Mouse (Mus musculus): ENCODE measurements around the gene Lrrc61. TPM values are rescaled to one million over a fixed set of nuclear protein-coding genes. Genes with fewer than 3 reads are reported as not detected.

Gene Lrrc61
- total RNA-seq, 2 experiments from 2014 or later, result 17.1 to 20.2 TPM

- Histone ChIP-seq H3K27ac (no peak overlapping the region), H3K4me3 (no peak overlapping the region)
- DNase-seq, result no peak
- TF ChIP-seq CTCF (IDR thresholded peaks at IDR 0.05), result no peak
- intact Hi-C loops (cut with DNase I), result no loop called here
Observed at GRCm38 (mm10) chr6:48597233-48597625, 42.6 kb downstream of the Lrrc61 start.

DNA sequence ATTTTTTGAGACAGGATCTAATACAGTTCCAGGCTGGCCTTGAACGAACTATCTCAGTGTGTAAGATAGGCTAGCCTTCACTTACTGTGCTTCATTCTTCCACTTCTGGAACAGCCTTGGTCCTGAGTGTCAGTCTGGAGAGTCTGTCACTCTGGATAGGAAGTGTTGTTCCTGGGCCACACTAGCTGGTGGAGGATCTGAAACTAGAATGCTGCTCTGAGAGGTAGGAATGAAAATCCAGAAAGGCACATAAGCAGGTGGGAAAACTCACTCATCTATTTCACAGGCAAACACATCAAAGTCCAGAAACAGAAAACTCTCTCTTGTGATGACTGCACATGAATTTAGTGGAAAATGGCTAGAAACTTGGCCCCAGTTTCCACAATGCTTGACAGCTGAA, 46.0 kb downstream of the Lrrc61 start:
- no peak for TF ChIP-seq CTCF (IDR thresholded peaks at IDR 0.05)
- Histone ChIP-seq H3K4me3 (no peak overlapping the region), H3K27ac (peak overlapping the region; percentile 96; the same call in 1 of the 2 replicates)
- no peak for DNase-seq
- intact Hi-C loops (cut with DNase I), result no loop called here

GRCm38 (mm10) chr6:48601271-48602079, 46.9 kb downstream of the Lrrc61 start, which contains the start of gene Zfp775:
Zfp775 (plus strand) TSS chr6:48602063.
- peak; percentile 99 for DNase-seq
- intact Hi-C loops (cut with DNase I), result no loop called here
- H3K27ac ChIP-seq, result peak within 1 kb of the TSS; percentile 96
- no peak for TF ChIP-seq CTCF (IDR thresholded peaks at IDR 0.05)
- peak within 1 kb of the TSS; percentile 78 for H3K4me3 ChIP-seq

GRCm38 (mm10) chr6:48602080-48602741, 47.6 kb downstream of the Lrrc61 start:
- intact Hi-C loops (cut with DNase I), result no loop called here
- no peak for TF ChIP-seq CTCF (IDR thresholded peaks at IDR 0.05)
- peak; percentile 58 for DNase-seq
- peak overlapping the region; percentile 78 for H3K4me3 ChIP-seq
- peak overlapping the region; percentile 96 for H3K27ac ChIP-seq

DNA sequence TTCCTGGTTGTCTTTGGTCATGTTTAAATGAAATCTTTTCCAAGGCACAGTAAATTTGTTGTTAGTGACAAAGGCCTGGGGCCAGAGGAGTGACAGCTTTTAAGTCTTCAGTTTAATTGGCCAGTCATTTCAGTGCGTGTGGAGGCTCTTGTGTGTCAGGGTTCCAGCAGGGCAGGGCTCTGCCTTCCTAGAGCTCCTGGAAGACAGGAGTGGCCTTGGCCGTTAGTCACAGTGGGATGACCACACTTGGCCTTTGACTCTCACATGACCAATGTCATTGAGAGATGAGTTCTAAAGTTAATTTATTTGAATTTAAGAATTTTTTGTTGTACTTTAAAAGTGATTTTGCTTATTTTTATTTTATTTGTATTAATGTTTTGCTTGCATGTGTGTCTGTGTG, 53.5 kb downstream of the Lrrc61 start:
- H3K27ac ChIP-seq, result no peak overlapping the region
- no peak for TF ChIP-seq CTCF (IDR thresholded peaks at IDR 0.05)
- H3K4me3 ChIP-seq, result no peak overlapping the region
- DNase-seq, result no peak
- intact Hi-C loops (cut with DNase I), result no loop called here

DNA sequence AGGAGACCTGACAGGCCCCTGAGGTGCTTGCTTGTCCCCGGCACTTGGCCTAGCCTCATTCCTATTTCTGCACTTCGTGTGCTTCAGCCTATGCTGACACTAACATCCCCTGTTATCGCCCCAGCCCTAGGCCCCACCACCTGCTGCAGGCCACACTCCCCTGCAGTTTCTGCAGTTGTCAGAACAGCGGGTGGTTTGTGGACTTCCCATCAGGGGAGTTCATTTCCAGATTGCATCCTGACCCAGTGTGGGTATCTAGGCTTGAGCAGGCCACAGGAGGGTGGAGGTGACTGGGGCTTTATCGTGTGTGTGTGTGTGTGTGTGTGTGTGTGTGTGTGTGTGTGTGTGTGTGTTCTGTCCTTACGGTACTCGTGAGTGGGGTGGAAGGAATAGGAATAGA, 54.9 kb downstream of the Lrrc61 start:
- Histone ChIP-seq H3K4me3 (no peak overlapping the region), H3K27ac (no peak overlapping the region)
- TF ChIP-seq CTCF (IDR thresholded peaks at IDR 0.05), result no peak
- DNase-seq, result no peak
- intact Hi-C loops (cut with DNase I), result no loop called here

GRCm38 (mm10) chr6:48610657-48611056, 56.1 kb downstream of the Lrrc61 start:
- Histone ChIP-seq H3K4me3 (no peak overlapping the region), H3K27ac (no peak overlapping the region)
- TF ChIP-seq CTCF (IDR thresholded peaks at IDR 0.05), result no peak
- DNase-seq, result no peak
- intact Hi-C loops (cut with DNase I), result no loop called here

DNA sequence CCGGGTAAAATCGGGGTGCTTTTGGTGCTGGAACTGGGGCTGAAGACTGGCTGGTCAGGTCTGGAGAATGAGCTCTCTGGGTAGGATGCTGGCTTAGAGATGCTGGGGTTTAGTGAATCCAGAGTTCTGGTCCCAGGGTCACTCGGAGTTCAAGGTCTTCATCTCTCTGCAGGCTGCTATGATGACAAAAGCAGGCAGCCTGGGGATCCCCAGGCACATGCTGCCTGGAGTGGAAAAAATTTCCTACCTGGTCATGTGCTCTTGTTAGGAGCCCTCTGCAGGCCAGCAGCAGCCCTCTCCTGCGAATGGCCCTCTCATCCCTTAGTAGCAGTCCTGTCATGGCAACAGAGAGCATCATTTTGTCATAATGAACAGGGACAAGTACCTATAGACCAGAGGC, 58.9 kb downstream of the Lrrc61 start:
- no peak for TF ChIP-seq CTCF (IDR thresholded peaks at IDR 0.05)
- Histone ChIP-seq H3K27ac (no peak overlapping the region), H3K4me3 (no peak overlapping the region)
- intact Hi-C loops (cut with DNase I), result no loop called here
- no peak for DNase-seq

GRCm38 (mm10) chr6:48614756-48615155, 60.2 kb downstream of the Lrrc61 start:
- TF ChIP-seq CTCF (IDR thresholded peaks at IDR 0.05), result no peak
- intact Hi-C loops (cut with DNase I), result no loop called here
- H3K27ac ChIP-seq, result no peak overlapping the region
- DNase-seq, result no peak
- no peak overlapping the region for H3K4me3 ChIP-seq

DNA sequence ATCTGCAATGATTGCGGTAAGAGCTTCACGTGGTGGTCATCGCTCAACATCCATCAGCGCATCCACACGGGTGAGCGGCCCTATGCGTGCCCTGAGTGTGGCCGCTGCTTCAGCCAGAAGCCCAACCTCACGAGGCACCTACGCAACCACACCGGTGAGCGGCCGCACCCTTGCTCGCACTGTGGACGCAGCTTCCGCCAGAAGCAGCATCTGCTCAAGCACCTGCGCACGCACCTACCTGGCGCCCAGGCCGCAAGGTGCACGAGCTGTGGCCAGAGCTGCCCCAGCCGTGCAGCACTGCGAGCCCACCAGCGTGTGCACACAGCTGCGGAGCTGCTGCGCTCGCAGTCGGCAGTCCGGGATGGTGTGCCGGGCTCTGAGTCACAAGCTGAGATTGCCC, 65.4 kb downstream of the Lrrc61 start:
- TF ChIP-seq CTCF (IDR thresholded peaks at IDR 0.05), result no peak

More for the DNA sequence above, 65.4 kb downstream of the Lrrc61 start:
- H3K27ac ChIP-seq, result no peak overlapping the region
- no peak overlapping the region for H3K4me3 ChIP-seq
- no peak for DNase-seq
- intact Hi-C loops (cut with DNase I), result no loop called here

Other genes with a start within 250 kb of the Lrrc61 start
- gene Krba1, start 159.2 kb upstream of the Lrrc61 start, total RNA-seq (2021), result 10 to 100 TPM; 18.7 to 21.0 TPM
- gene Zfp467, start 109.0 kb upstream of the Lrrc61 start, total RNA-seq (2021), result 10 to 100 TPM; 45.4 to 52.3 TPM
- under 1 TPM; 0.50 to 0.69 TPM for gene Sspo, start 106.6 kb upstream of the Lrrc61 start, total RNA-seq (2021)
- gene Atp6v0e2, start 17.2 kb upstream of the Lrrc61 start, total RNA-seq (2021), result 10 to 100 TPM; 48.3 to 53.7 TPM
- 10 to 100 TPM; 13.9 to 22.2 TPM for gene Rarres2, start 18.0 kb downstream of the Lrrc61 start, total RNA-seq (2021)
- not detected for gene Gm45021, start 34.8 kb downstream of the Lrrc61 start, total RNA-seq (2021)
- gene Repin1, start 39.1 kb downstream of the Lrrc61 start, total RNA-seq (2021), result 10 to 100 TPM; 27.8 to 33.5 TPM
- gene Gm44965, start 39.1 kb downstream of the Lrrc61 start, total RNA-seq (2021), result not detected
- gene Zfp775, start 47.3 kb downstream of the Lrrc61 start, total RNA-seq (2021), result 1 to 10 TPM; 8.0 to 10.0 TPM
- gene AI854703, start 72.0 kb downstream of the Lrrc61 start, total RNA-seq (2021), result under 1 TPM; 0.38 to 0.50 TPM
- 1 to 10 TPM; 2.4 to 3.2 TPM for gene Gimap8, start 92.4 kb downstream of the Lrrc61 start, total RNA-seq (2021)
- 1 to 10 TPM; 1.1 to 1.2 TPM for gene Gimap9, start 121.3 kb downstream of the Lrrc61 start, total RNA-seq (2021)
- 1 to 10 TPM; 3.6 to 5.5 TPM for gene Gimap4, start 129.8 kb downstream of the Lrrc61 start, total RNA-seq (2021)
- gene Gimap6, start 153.4 kb downstream of the Lrrc61 start, total RNA-seq (2021), result 10 to 100 TPM in 1 of 2 experiments, 1 to 10 TPM in 1; 8.4 to 13.8 TPM
- under 1 TPM in 1 of 2 experiments, not detected in 1; 0.84 TPM for gene Gm28053, start 163.8 kb downstream of the Lrrc61 start, total RNA-seq (2021)
- not detected for gene Gimap7, start 163.8 kb downstream of the Lrrc61 start, total RNA-seq (2021)
- gene Gimap1, start 184.3 kb downstream of the Lrrc61 start, total RNA-seq (2021), result 1 to 10 TPM; 2.2 to 2.3 TPM
- gene Gimap5, start 191.4 kb downstream of the Lrrc61 start, total RNA-seq (2021), result 1 to 10 TPM; 1.5 to 1.6 TPM
- not detected for gene Gimap3, start 216.1 kb downstream of the Lrrc61 start, total RNA-seq (2021)